Mouse (Mus musculus) heart, embryonic 13.5 days (tissue): ENCODE data around the gene Psen2. TPM values are rescaled to one million over a fixed set of nuclear protein-coding genes. Genes with fewer than 3 reads are reported as not detected.

ENCODE experiments used
- ATAC-seq: fragments of 200-750 bp; cut with Nextera tagmentation; 2 replicates; pipeline ENCODE4 v1.8.0; 2017; ENCODE audit warnings: moderate TSS enrichment; ENCODE audit not compliant: insufficient number of reproducible peaks, low FRiP score, low TSS enrichment; ENCODE audit errors: extremely low read depth
- H3K27ac ChIP-seq: fragments of 300-500 bp; sonication (generic); replicated peaks from 2 replicates; pipeline ENCODE4 v1.5.1; 2015; ENCODE audit warnings: moderate library complexity, mild to moderate bottlenecking, inconsistent platforms
- H3K27me3 ChIP-seq: fragments of 300-500 bp; sonication (generic); replicated peaks from 2 replicates; pipeline ENCODE4 v1.6.1; 2015; ENCODE audit warnings: mild to moderate bottlenecking, inconsistent platforms
- H3K36me3 ChIP-seq: fragments of 300-500 bp; sonication (generic); 2 replicates; pipeline ENCODE4 v1.6.1; 2015; ENCODE audit warnings: mild to moderate bottlenecking, inconsistent platforms
- H3K4me1 ChIP-seq: fragments of 300-500 bp; sonication (generic); 2 replicates; pipeline ENCODE4 v1.6.1; 2015; ENCODE audit warnings: inconsistent platforms
- H3K4me2 ChIP-seq: fragments of 300-500 bp; sonication (generic); 2 replicates; pipeline ENCODE4 v1.6.1; 2015; ENCODE audit warnings: inconsistent platforms, mild to moderate bottlenecking, moderate library complexity
- H3K4me3 ChIP-seq: fragments of 300-500 bp; sonication (generic); 2 replicates; pipeline ENCODE4 v1.5.1; 2015; ENCODE audit warnings: moderate library complexity, mild to moderate bottlenecking, inconsistent platforms
- H3K9ac ChIP-seq: fragments of 300-500 bp; sonication (generic); 2 replicates; pipeline ENCODE4 v1.6.1; 2015; ENCODE audit warnings: inconsistent platforms, mild to moderate bottlenecking, moderate library complexity
- H3K9me3 ChIP-seq: fragments of 300-500 bp; sonication (generic); 2 replicates; pipeline ENCODE4 v1.6.1; 2016; ENCODE audit warnings: inconsistent platforms
- WGBS: fragments of 180-500 bp; shearing (Covaris S2); methylation state at CpG from one replicate; pipeline ENCODE4 v1.1.7; 2015; ENCODE audit warnings: mixed read lengths; 5-methylcytosine and 5-hydroxymethylcytosine counted together
- polyA plus RNA-seq: library from polyadenylated mRNA; unstranded; fragments of >200 nt; fragmentation: Nextera tagmentation; extraction: Ambion mirVana; gene quantifications from 2 replicates; pipeline ENCODE4 v1.2.1, GENCODE M21; 2015

The Psen2 gene
- polyA plus RNA-seq, 1 experiment from 2014 or later = 15.8 TPM

DNA sequence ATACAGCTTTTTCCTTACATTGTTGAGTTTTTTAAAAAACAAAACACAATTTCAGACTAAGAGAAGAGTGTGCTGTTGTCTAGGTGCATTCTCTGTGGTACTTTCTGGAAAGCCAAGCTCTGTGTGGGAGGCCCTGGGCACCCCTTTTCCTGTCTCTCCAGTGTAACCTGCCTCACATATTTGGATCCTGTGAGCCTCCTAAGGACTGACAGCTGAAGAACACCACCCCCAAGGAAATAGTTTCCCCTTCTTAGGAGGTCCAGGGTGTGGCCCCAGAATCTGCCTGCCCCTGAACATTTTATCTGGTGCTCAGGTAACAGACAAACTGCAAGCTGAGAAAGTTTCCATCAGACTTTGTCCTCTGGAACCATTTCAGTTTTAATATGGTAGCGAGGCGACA is 5.8 kb upstream of the Psen2 start:
- no peak overlapping the region for H3K4me3 ChIP-seq
- ATAC-seq = no peak
- peaks cover 30% of the 10 kb centered on the region for H3K27me3 ChIP-seq
- 73% methylated on average over 2 of the region's 2 CpGs for WGBS
- no peak overlapping the region for H3K4me2 ChIP-seq
- peaks cover 16% of the 10 kb centered on the region for H3K4me1 ChIP-seq
- H3K27ac ChIP-seq = no peak overlapping the region
- peak overlapping the region; percentile 58 for H3K9ac ChIP-seq
- H3K36me3 ChIP-seq = no peaks in the 10 kb centered on the region
- H3K9me3 ChIP-seq = no peaks in the 10 kb centered on the region

GRCm38 (mm10) chr1:180268249-180269031 is 5.2 kb upstream of the Psen2 start:
- WGBS = 13% methylated on average over 12 of the region's 12 CpGs
- H3K36me3 ChIP-seq = no peaks in the 10 kb centered on the region
- H3K4me3 ChIP-seq = no peak overlapping the region
- H3K4me1 ChIP-seq = peaks cover 16% of the 10 kb centered on the region
- peak; percentile 66; the same call in 1 of the 2 replicates for ATAC-seq
- no peak overlapping the region for H3K4me2 ChIP-seq
- no peaks in the 10 kb centered on the region for H3K9me3 ChIP-seq
- no peak overlapping the region for H3K27ac ChIP-seq
- H3K9ac ChIP-seq = peak overlapping the region; percentile 58
- peaks cover 32% of the 10 kb centered on the region for H3K27me3 ChIP-seq

DNA sequence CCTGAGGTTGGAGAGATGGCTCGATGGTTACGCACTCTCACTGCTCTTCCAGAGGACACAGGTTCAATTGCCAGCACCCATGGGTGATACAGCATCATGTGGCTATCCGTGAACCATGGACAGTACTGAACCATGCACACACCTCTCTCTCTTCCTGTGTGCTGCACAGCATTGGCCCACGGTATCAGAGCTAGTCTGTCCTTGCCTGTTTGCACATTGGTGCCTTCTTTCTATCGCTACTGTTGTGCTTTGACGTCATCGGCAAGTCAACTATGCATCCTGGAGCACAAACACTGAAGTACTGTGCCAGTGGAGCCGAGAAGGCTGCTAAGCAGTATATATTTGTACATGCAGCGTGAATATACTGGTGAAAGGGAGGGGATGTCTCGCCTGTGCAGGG is 3.9 kb upstream of the Psen2 start:
- Histone ChIP-seq H3K27me3 (peaks cover 32% of the 10 kb centered on the region), H3K4me2 (no peak overlapping the region), H3K9ac (no peak overlapping the region), H3K4me1 (peaks cover 19% of the 10 kb centered on the region), H3K4me3 (no peak overlapping the region), H3K27ac (no peak overlapping the region), H3K9me3 (no peaks in the 10 kb centered on the region), H3K36me3 (no peaks in the 10 kb centered on the region)
- 65% methylated on average over 10 of the region's 10 CpGs for WGBS
- ATAC-seq = no peak

DNA sequence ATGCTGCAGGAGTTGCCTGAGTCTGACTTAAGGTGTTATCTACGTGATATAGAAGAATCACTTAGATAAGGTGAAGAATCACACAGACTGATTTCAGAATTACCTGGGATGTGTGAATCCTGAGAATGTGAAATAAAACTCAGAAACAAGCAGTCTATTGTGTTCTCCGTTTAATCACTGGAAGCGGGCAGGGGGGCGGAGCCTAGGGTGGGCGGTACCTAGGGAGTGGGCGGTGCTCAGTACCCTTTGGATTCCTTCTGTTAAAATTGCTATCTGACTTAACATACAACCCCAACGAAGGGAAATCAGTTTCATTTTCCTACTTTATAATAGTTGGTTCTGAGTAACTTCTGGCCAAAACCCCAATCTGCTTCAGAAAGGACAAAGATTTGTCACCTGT is 2.2 kb upstream of the Psen2 start:
- Histone ChIP-seq H3K4me3 (0 out of 2 replicates have a peak overlapping the region, but pooled peaks have one; percentile 17), H3K9ac (0 out of 2 replicates have a peak overlapping the region, but pooled peaks have one; percentile 29), H3K4me1 (peaks cover 30% of the 10 kb centered on the region), H3K36me3 (no peaks in the 10 kb centered on the region), H3K9me3 (no peaks in the 10 kb centered on the region), H3K4me2 (peak overlapping the region; percentile 52), H3K27me3 (peaks cover 41% of the 10 kb centered on the region), H3K27ac (peak overlapping the region; percentile 6; the same call in 1 of the 2 replicates)
- 11% methylated on average over 7 of the region's 7 CpGs for WGBS
- ATAC-seq = no peak

GRCm38 (mm10) chr1:180264851-180265250 is 1.6 kb upstream of the Psen2 start:
- Histone ChIP-seq H3K9ac (0 out of 2 replicates have a peak overlapping the region, but pooled peaks have one; percentile 29), H3K27ac (peak overlapping the region; percentile 6; the same call in 1 of the 2 replicates)

DNA sequence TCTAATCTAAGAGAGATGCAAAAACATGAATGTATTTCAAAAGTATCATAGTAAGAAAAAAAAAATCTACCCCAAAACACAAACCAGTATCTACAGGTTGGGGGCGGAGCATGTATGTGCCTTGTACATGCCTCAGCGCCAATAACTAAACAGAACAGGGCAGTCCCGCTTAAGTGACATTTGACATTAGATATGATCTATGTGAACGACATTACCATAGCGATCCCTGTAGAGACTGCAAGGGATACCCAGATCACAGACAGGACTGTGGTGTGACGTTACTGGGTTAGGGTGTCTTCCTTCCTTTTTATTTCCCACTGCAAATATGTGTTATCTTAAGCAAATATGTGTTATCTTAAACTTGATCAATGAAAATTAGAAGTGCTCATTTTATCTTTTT is 1.2 kb upstream of the Psen2 start:
- no peak for ATAC-seq
- Histone ChIP-seq H3K36me3 (no peaks in the 10 kb centered on the region), H3K9me3 (no peaks in the 10 kb centered on the region), H3K9ac (no peak overlapping the region), H3K27me3 (peaks cover 41% of the 10 kb centered on the region), H3K4me1 (peaks cover 37% of the 10 kb centered on the region), H3K4me2 (no peak overlapping the region), H3K27ac (no peak overlapping the region), H3K4me3 (no peak overlapping the region)
- WGBS = 67% methylated on average over 6 of the region's 6 CpGs

More at GRCm38 (mm10) chr1:180264851-180265250, 1.6 kb upstream of the Psen2 start:
- Histone ChIP-seq H3K4me3 (0 out of 2 replicates have a peak overlapping the region, but pooled peaks have one; percentile 17), H3K9me3 (no peaks in the 10 kb centered on the region), H3K36me3 (no peaks in the 10 kb centered on the region), H3K27me3 (peaks cover 41% of the 10 kb centered on the region), H3K4me2 (peak overlapping the region; percentile 52), H3K4me1 (peaks cover 33% of the 10 kb centered on the region)
- ATAC-seq = no peak
- WGBS = 50% methylated on average over 10 of the region's 10 CpGs

GRCm38 (mm10) chr1:180261857-180262570 is 1.2 kb downstream of the Psen2 start:
- H3K4me3 ChIP-seq = no peak overlapping the region
- no peaks in the 10 kb centered on the region for H3K36me3 ChIP-seq
- H3K4me2 ChIP-seq = no peak overlapping the region
- 50% methylated on average over 8 of the region's 8 CpGs for WGBS
- peaks cover 29% of the 10 kb centered on the region for H3K27me3 ChIP-seq
- ATAC-seq = no peak
- no peak overlapping the region for H3K9ac ChIP-seq
- peaks cover 32% of the 10 kb centered on the region for H3K4me1 ChIP-seq
- peak overlapping the region; percentile 43; the same call in 1 of the 2 replicates for H3K27ac ChIP-seq
- H3K9me3 ChIP-seq = no peaks in the 10 kb centered on the region

DNA sequence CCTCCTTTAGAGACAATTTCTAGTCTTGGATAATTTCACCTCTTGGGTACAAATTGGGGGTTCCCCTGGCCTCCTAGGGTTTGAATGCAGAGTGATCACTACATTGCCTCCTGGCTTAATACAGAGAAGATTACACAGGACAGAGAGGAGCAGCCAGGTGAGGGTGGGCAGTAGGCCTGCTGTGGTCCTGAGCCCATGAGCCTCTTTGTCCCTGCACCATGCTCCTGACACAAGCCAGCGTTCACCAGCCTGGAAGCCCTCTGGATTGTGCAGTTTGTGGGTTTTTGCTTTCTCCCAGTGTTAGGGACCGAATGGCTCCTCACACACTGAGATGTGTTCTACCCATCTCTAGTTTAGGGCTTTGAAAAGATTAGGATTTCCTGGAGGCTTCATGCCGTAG is 1.8 kb downstream of the Psen2 start:
- H3K27ac ChIP-seq = peak overlapping the region; percentile 43; the same call in 1 of the 2 replicates
- H3K36me3 ChIP-seq = no peaks in the 10 kb centered on the region
- no peak for ATAC-seq
- peaks cover 37% of the 10 kb centered on the region for H3K4me1 ChIP-seq
- 73% methylated on average over 3 of the region's 3 CpGs for WGBS
- peaks cover 24% of the 10 kb centered on the region for H3K27me3 ChIP-seq
- H3K9me3 ChIP-seq = no peaks in the 10 kb centered on the region
- no peak overlapping the region for H3K9ac ChIP-seq
- no peak overlapping the region for H3K4me2 ChIP-seq
- no peak overlapping the region for H3K4me3 ChIP-seq

- ATAC-seq = no peak
- H3K4me1 ChIP-seq = peaks cover 37% of the 10 kb centered on the region
- H3K27ac ChIP-seq = no peak overlapping the region
- no peak overlapping the region for H3K4me2 ChIP-seq
- no peak overlapping the region for H3K9ac ChIP-seq
- H3K36me3 ChIP-seq = no peaks in the 10 kb centered on the region
- 65% methylated on average over 2 of the region's 2 CpGs for WGBS
- no peaks in the 10 kb centered on the region for H3K9me3 ChIP-seq
- peaks cover 23% of the 10 kb centered on the region for H3K27me3 ChIP-seq
- H3K4me3 ChIP-seq = no peak overlapping the region
These were observed 2.4 kb downstream of the Psen2 start for GRCm38 (mm10) chr1:180260886-180261285.

- no peak overlapping the region for H3K4me2 ChIP-seq
- H3K36me3 ChIP-seq = no peaks in the 10 kb centered on the region
- ATAC-seq = no peak
- H3K9me3 ChIP-seq = no peaks in the 10 kb centered on the region
- whole genome bisulfite sequencing = 21% methylated on average over 2 of the region's 2 CpGs
- no peak overlapping the region for H3K27ac ChIP-seq
- no peak overlapping the region for H3K4me3 ChIP-seq
- peaks cover 20% of the 10 kb centered on the region for H3K27me3 ChIP-seq
- H3K9ac ChIP-seq = no peak overlapping the region
- H3K4me1 ChIP-seq = peaks cover 40% of the 10 kb centered on the region
These were observed 3.5 kb downstream of the Psen2 start for GRCm38 (mm10) chr1:180259753-180260152.

DNA sequence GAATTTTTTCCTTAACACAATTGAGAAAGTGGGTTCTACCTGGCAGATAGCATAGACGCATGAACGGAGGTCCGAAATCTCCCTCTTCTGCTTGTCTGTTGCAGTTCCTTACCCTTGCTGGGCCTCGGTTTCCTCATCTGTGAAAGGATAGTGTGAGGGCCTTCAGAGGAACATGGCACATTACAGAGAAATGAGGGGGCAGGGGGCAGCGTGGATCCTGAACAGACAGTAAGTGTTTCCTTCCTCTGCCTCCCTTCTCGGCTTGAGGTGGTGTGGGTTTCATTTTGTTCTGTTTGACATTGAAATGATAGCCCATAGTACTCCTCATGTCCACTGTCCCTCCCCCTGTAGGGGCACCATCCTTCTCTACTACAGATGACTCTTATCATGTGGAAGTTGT is 5.8 kb downstream of the Psen2 start:
- Histone ChIP-seq H3K27ac (no peak overlapping the region), H3K36me3 (no peaks in the 10 kb centered on the region), H3K4me1 (peaks cover 38% of the 10 kb centered on the region), H3K9ac (no peak overlapping the region), H3K27me3 (peaks cover 13% of the 10 kb centered on the region; the same call in 1 of the 2 replicates), H3K4me3 (no peak overlapping the region), H3K4me2 (no peak overlapping the region), H3K9me3 (no peaks in the 10 kb centered on the region)
- ATAC-seq = no peak
- WGBS = 83% methylated on average over 6 of the region's 6 CpGs
